Mouse (Mus musculus): ENCODE measurements around the gene Ewsr1. TPM values are rescaled to one million over a fixed set of nuclear protein-coding genes. Genes with fewer than 3 reads are reported as not detected.

The Ewsr1 gene
- total RNA-seq, 2 experiments from 2014 or later, result 68.9 to 74.1 TPM

Small RNA genes lying within 50 kb of the gene (microRNA-seq; reads per million reads assigned to microRNA genes)
- not detected for gene Gm47296

Other genes with a start within 250 kb of the Ewsr1 start
- 10 to 100 TPM; 51.1 to 55.6 TPM for gene Nf2, start 249.7 kb downstream of the Ewsr1 start, total RNA-seq (2021)
- gene Nipsnap1, start 225.3 kb downstream of the Ewsr1 start, total RNA-seq (2021), result under 1 TPM; 0.57 to 1.00 TPM
- gene Thoc5, start 203.9 kb downstream of the Ewsr1 start, total RNA-seq (2021), result 10 to 100 TPM; 14.8 to 15.6 TPM
- not detected for gene Nefh, start 151.2 kb downstream of the Ewsr1 start, total RNA-seq (2021)
- 10 to 100 TPM; 41.3 to 48.7 TPM for gene Ap1b1, start 112.4 kb downstream of the Ewsr1 start, total RNA-seq (2021)
- under 1 TPM in 1 of 2 experiments, not detected in 1; 0.21 TPM for gene Rasl10a, start 41.1 kb downstream of the Ewsr1 start, total RNA-seq (2021)
- 1 to 10 TPM; 3.6 to 6.5 TPM for gene Gas2l1, start 33.9 kb downstream of the Ewsr1 start, total RNA-seq (2021)
- gene Rhbdd3, start 340 bp downstream of the Ewsr1 start, total RNA-seq (2021), result 10 to 100 TPM; 29.2 to 36.9 TPM
- 1 to 10 TPM; 7.7 to 8.9 TPM for gene Emid1, start 53.0 kb upstream of the Ewsr1 start, total RNA-seq (2021)
- gene Kremen1, start 162.3 kb upstream of the Ewsr1 start, total RNA-seq (2021), result 10 to 100 TPM; 43.0 to 53.7 TPM

Measured in gastrocnemius, adult 18-20 months (tissue).